In genomic region chr13:43113141-43113540, GRCm38 (mm10) we compare ENCODE assay signal across 19 mouse cellular contexts.
"Had no signal": no experiment of that assay in that cellular context is flagged by ENCODE, and none has a peak within 500 bp of the region (broad histone marks: within the 10 kb centered on the region; RNA-seq: fewer than 3 reads in every experiment).

No protein-coding gene starts in this region.

- H3K27ac ChIP-seq: midbrain, embryonic 10.5 days; midbrain, embryonic 12.5 days; neural tube, embryonic 13.5 days; neural tube, embryonic 15.5 days had no signal

- H3K4me2 ChIP-seq: lung, embryonic 14.5 days; midbrain, embryonic 12.5 days; neural tube, embryonic 13.5 days; neural tube, embryonic 15.5 days had no signal

- DNase-seq: lung, adult 18-20 months; lung, embryonic 14.5 days; lung, postnatal 10 days; lung, postnatal 4 days; midbrain, embryonic 14.5 days; retina, postnatal 1 day; right cerebral cortex, adult 18-20 months; right cerebral cortex, postnatal 25 days; right cerebral cortex, postnatal 4 days; spleen, adult 18-20 months; thymus, adult 2 months; thymus, postnatal 25 days; thymus, postnatal 4 days had no signal

- H3K4me1 ChIP-seq: midbrain, embryonic 10.5 days; midbrain, embryonic 12.5 days had no signal

- H3K27me3 ChIP-seq: midbrain, embryonic 12.5 days; neural tube, embryonic 13.5 days; neural tube, embryonic 15.5 days had no signal

- H3K9me3 ChIP-seq: midbrain, embryonic 10.5 days; neural tube, embryonic 13.5 days; neural tube, embryonic 15.5 days had no signal

- H3K9ac ChIP-seq: lung, embryonic 14.5 days; midbrain, embryonic 12.5 days; neural tube, embryonic 13.5 days; neural tube, embryonic 15.5 days had no signal

- H3K36me3 ChIP-seq: midbrain, embryonic 10.5 days; midbrain, embryonic 12.5 days; neural tube, embryonic 13.5 days; neural tube, embryonic 15.5 days had no signal

- H3K4me3 ChIP-seq: midbrain, embryonic 10.5 days; midbrain, embryonic 12.5 days; myocyte; neural tube, embryonic 13.5 days; neural tube, embryonic 15.5 days had no signal

- ATAC-seq: midbrain, embryonic 16.5 days had no signal
